Mouse (Mus musculus) stomach, embryonic 15.5 days (tissue): Measurements from ENCODE around the gene Fkrp. TPM values are rescaled to one million over a fixed set of nuclear protein-coding genes. Genes with fewer than 3 reads are reported as not detected.
A peak's percentile ranks its signal among the peaks of the same experiment; 100 is the strongest.

Experiments used
- ATAC-seq: fragments of 200-750 bp; cut with Nextera tagmentation; 2 replicates; pipeline ENCODE4 v1.8.0; 2017; ENCODE audit warnings: low read depth, moderate number of reproducible peaks, moderate TSS enrichment; ENCODE audit not compliant: insufficient read depth, low FRiP score
- H3K27ac ChIP-seq: fragments of 300-500 bp; sonication (generic); 2 replicates; pipeline ENCODE4 v1.5.1; 2015; ENCODE audit warnings: mild to moderate bottlenecking, inconsistent platforms
- H3K27me3 ChIP-seq: fragments of 300-500 bp; sonication (generic); replicated peaks from 2 replicates; pipeline ENCODE4 v1.6.1; 2015; ENCODE audit warnings: inconsistent platforms
- H3K36me3 ChIP-seq: fragments of 300-500 bp; sonication (generic); 2 replicates; pipeline ENCODE4 v1.6.1; 2015; ENCODE audit warnings: inconsistent platforms
- H3K4me1 ChIP-seq: fragments of 300-500 bp; sonication (generic); 2 replicates; pipeline ENCODE4 v1.6.1; 2015; ENCODE audit warnings: inconsistent platforms
- H3K4me2 ChIP-seq: fragments of 300-500 bp; sonication (generic); 2 replicates; pipeline ENCODE4 v1.6.1; 2015; ENCODE audit warnings: mild to moderate bottlenecking, inconsistent platforms
- H3K4me3 ChIP-seq: fragments of 300-500 bp; sonication (generic); replicated peaks from 2 replicates; pipeline ENCODE4 v1.5.1; 2015; ENCODE audit warnings: inconsistent platforms
- H3K9ac ChIP-seq: fragments of 300-500 bp; sonication (generic); 2 replicates; pipeline ENCODE4 v1.6.1; 2015; ENCODE audit warnings: inconsistent platforms
- H3K9me3 ChIP-seq: fragments of 300-500 bp; sonication (generic); 2 replicates; pipeline ENCODE4 v1.6.1; 2016; ENCODE audit warnings: inconsistent platforms
- WGBS: fragments of 180-500 bp; shearing (Covaris S2); methylation state at CpG from one replicate; pipeline ENCODE4 v1.1.7; 2015; 5-methylcytosine and 5-hydroxymethylcytosine counted together
- polyA plus RNA-seq: library from polyadenylated mRNA; unstranded; fragments of >200 nt; fragmentation: Nextera tagmentation; extraction: Ambion mirVana; gene quantifications from 2 replicates; pipeline ENCODE4 v1.2.1, GENCODE M21; 2015

Gene Fkrp
- 28.4 and 29.1 TPM in 2 replicates for polyA plus RNA-seq

- peaks cover 45% of the 10 kb centered on the region for H3K4me1 ChIP-seq
- H3K27me3 ChIP-seq: 0 out of 2 replicates have a peak, but pooled peaks cover 6% of the 10 kb centered on the region
- under 1% methylated on average over 54 of the region's 64 CpGs for WGBS
- H3K4me3 ChIP-seq: peak within 1 kb of the TSS; percentile 88
- peak; percentile 57 for ATAC-seq
- no peaks in the 10 kb centered on the region for H3K9me3 ChIP-seq
- no peaks in the 10 kb centered on the region for H3K36me3 ChIP-seq
- peak within 1 kb of the TSS; percentile 89 for H3K4me2 ChIP-seq
- H3K27ac ChIP-seq: peak within 1 kb of the TSS; percentile 94
- peak within 1 kb of the TSS; percentile 99 for H3K9ac ChIP-seq
These were observed at the start of gene Fkrp for GRCm38 (mm10) chr7:16816475-16817122. TSS of gene Fkrp (minus strand) at chr7:16816732.

GRCm38 (mm10) chr7:16859902-16860651 is 43.5 kb upstream of the Fkrp start:
- H3K27ac ChIP-seq: no peak overlapping the region
- H3K4me1 ChIP-seq: no peaks in the 10 kb centered on the region
- no peak overlapping the region for H3K4me2 ChIP-seq
- H3K36me3 ChIP-seq: peaks cover 58% of the 10 kb centered on the region
- 34% methylated on average over 5 of the region's 5 CpGs for WGBS
- H3K9me3 ChIP-seq: no peaks in the 10 kb centered on the region
- H3K9ac ChIP-seq: no peak overlapping the region
- H3K27me3 ChIP-seq: no peaks in the 10 kb centered on the region
- no peak overlapping the region for H3K4me3 ChIP-seq
- no peak for ATAC-seq

GRCm38 (mm10) chr7:16858336-16858735 is 41.8 kb upstream of the Fkrp start:
- H3K36me3 ChIP-seq: peaks cover 48% of the 10 kb centered on the region
- no peak overlapping the region for H3K4me2 ChIP-seq
- H3K9ac ChIP-seq: no peak overlapping the region
- H3K27me3 ChIP-seq: no peaks in the 10 kb centered on the region
- WGBS: 28% methylated on average over 17 of the region's 17 CpGs
- no peak overlapping the region for H3K4me3 ChIP-seq
- no peaks in the 10 kb centered on the region for H3K4me1 ChIP-seq
- no peaks in the 10 kb centered on the region for H3K9me3 ChIP-seq
- no peak overlapping the region for H3K27ac ChIP-seq
- ATAC-seq: no peak

- H3K4me2 ChIP-seq: no peak overlapping the region
- H3K27ac ChIP-seq: peak overlapping the region; percentile 46; the same call in 1 of the 2 replicates
- H3K9ac ChIP-seq: no peak overlapping the region
- H3K27me3 ChIP-seq: no peaks in the 10 kb centered on the region
- peaks cover 56% of the 10 kb centered on the region for H3K36me3 ChIP-seq
- no peaks in the 10 kb centered on the region for H3K4me1 ChIP-seq
- H3K4me3 ChIP-seq: no peak overlapping the region
- peak; percentile 74 for ATAC-seq
- WGBS: 70% methylated on average over 14 of the region's 14 CpGs
- no peaks in the 10 kb centered on the region for H3K9me3 ChIP-seq
These were observed 36.8 kb upstream of the Fkrp start for GRCm38 (mm10) chr7:16853302-16853831.

GRCm38 (mm10) chr7:16851636-16852035 is 35.1 kb upstream of the Fkrp start:
- no peaks in the 10 kb centered on the region for H3K4me1 ChIP-seq
- no peaks in the 10 kb centered on the region for H3K9me3 ChIP-seq
- H3K36me3 ChIP-seq: peaks cover 39% of the 10 kb centered on the region
- ATAC-seq: no peak
- H3K9ac ChIP-seq: no peak overlapping the region
- H3K4me3 ChIP-seq: no peak overlapping the region
- no peak overlapping the region for H3K4me2 ChIP-seq
- H3K27ac ChIP-seq: no peak overlapping the region
- 89% methylated on average over 4 of the region's 4 CpGs for WGBS
- no peaks in the 10 kb centered on the region for H3K27me3 ChIP-seq

GRCm38 (mm10) chr7:16848579-16848978 is 32.0 kb upstream of the Fkrp start:
- no peaks in the 10 kb centered on the region for H3K9me3 ChIP-seq
- WGBS: 41% methylated on average over 17 of the region's 17 CpGs
- no peaks in the 10 kb centered on the region for H3K27me3 ChIP-seq
- H3K4me2 ChIP-seq: no peak overlapping the region
- H3K36me3 ChIP-seq: peaks cover 25% of the 10 kb centered on the region
- no peak overlapping the region for H3K4me3 ChIP-seq
- ATAC-seq: no peak
- peaks cover 19% of the 10 kb centered on the region for H3K4me1 ChIP-seq
- no peak overlapping the region for H3K9ac ChIP-seq
- no peak overlapping the region for H3K27ac ChIP-seq

- H3K9ac ChIP-seq: no peak overlapping the region
- H3K4me1 ChIP-seq: peaks cover 22% of the 10 kb centered on the region
- no peak for ATAC-seq
- no peak overlapping the region for H3K27ac ChIP-seq
- no peaks in the 10 kb centered on the region for H3K9me3 ChIP-seq
- no peaks in the 10 kb centered on the region for H3K27me3 ChIP-seq
- peaks cover 25% of the 10 kb centered on the region for H3K36me3 ChIP-seq
- H3K4me2 ChIP-seq: no peak overlapping the region
- H3K4me3 ChIP-seq: no peak overlapping the region
- 84% methylated on average over 19 of the region's 19 CpGs for WGBS
These were observed 31.0 kb upstream of the Fkrp start for GRCm38 (mm10) chr7:16847507-16847906.

GRCm38 (mm10) chr7:16846775-16847174 is 30.2 kb upstream of the Fkrp start:
- no peaks in the 10 kb centered on the region for H3K27me3 ChIP-seq
- no peak for ATAC-seq
- peaks cover 24% of the 10 kb centered on the region for H3K36me3 ChIP-seq
- H3K9me3 ChIP-seq: no peaks in the 10 kb centered on the region
- 93% methylated on average over 5 of the region's 5 CpGs for WGBS
- H3K4me1 ChIP-seq: peaks cover 24% of the 10 kb centered on the region
- no peak overlapping the region for H3K27ac ChIP-seq
- H3K4me3 ChIP-seq: no peak overlapping the region
- H3K9ac ChIP-seq: no peak overlapping the region
- no peak overlapping the region for H3K4me2 ChIP-seq

GRCm38 (mm10) chr7:16845820-16846167 is 29.3 kb upstream of the Fkrp start:
- H3K9me3 ChIP-seq: no peaks in the 10 kb centered on the region
- peak overlapping the region; percentile 63 for H3K4me3 ChIP-seq
- no peaks in the 10 kb centered on the region for H3K27me3 ChIP-seq
- peaks cover 25% of the 10 kb centered on the region for H3K36me3 ChIP-seq
- 35% methylated on average over 10 of the region's 10 CpGs for WGBS
- H3K9ac ChIP-seq: no peak overlapping the region
- ATAC-seq: no peak
- peaks cover 31% of the 10 kb centered on the region for H3K4me1 ChIP-seq
- H3K27ac ChIP-seq: peak overlapping the region; percentile 74; the same call in 1 of the 2 replicates
- H3K4me2 ChIP-seq: peak overlapping the region; percentile 96

- 27% methylated on average over 14 of the region's 14 CpGs for WGBS
- no peak for ATAC-seq
- Histone ChIP-seq H3K27ac (peak overlapping the region; percentile 74), H3K4me1 (peaks cover 31% of the 10 kb centered on the region), H3K4me2 (peak overlapping the region; percentile 96), H3K9me3 (no peaks in the 10 kb centered on the region), H3K36me3 (peaks cover 23% of the 10 kb centered on the region), H3K9ac (peak overlapping the region; percentile 62; the same call in 1 of the 2 replicates), H3K4me3 (peak overlapping the region; percentile 63), H3K27me3 (no peaks in the 10 kb centered on the region)
These were observed 28.7 kb upstream of the Fkrp start for GRCm38 (mm10) chr7:16845072-16845819.

GRCm38 (mm10) chr7:16844696-16845071 is 28.2 kb upstream of the Fkrp start:
- Histone ChIP-seq H3K9me3 (no peaks in the 10 kb centered on the region), H3K36me3 (peaks cover 24% of the 10 kb centered on the region), H3K4me2 (peak overlapping the region; percentile 96), H3K27me3 (no peaks in the 10 kb centered on the region), H3K4me1 (peaks cover 31% of the 10 kb centered on the region), H3K27ac (peak overlapping the region; percentile 73), H3K9ac (peak overlapping the region; percentile 62; the same call in 1 of the 2 replicates), H3K4me3 (peak overlapping the region; percentile 63)
- ATAC-seq: no peak
- 38% methylated on average over 3 of the region's 3 CpGs for WGBS
